Mouse (Mus musculus): ENCODE data around the gene Pde10a. TPM values are rescaled to one million over a fixed set of nuclear protein-coding genes. Genes with fewer than 3 reads are reported as not detected.

Pde10a gene
- total and polyA plus RNA-seq, 3 experiments: 1.4 to 2.2 (median 1.9) TPM

- Histone ChIP-seq H3K9ac (ENCODE audit: low read depth, low read length) (no peak overlapping the region), H3K27me3 (ENCODE audit: control insufficient read depth, insufficient read depth, low read length) (no peaks in the 10 kb centered on the region), H3K4me3 (no peak overlapping the region), H3K4me1 (ENCODE audit: control insufficient read depth, insufficient read depth, low read length) (no peaks in the 10 kb centered on the region), H3K79me2 (replicated peaks; ENCODE audit: control insufficient read depth, insufficient read depth, low read length) (no peaks in the 10 kb centered on the region), H3K27ac (no peak overlapping the region), H3K36me3 (ENCODE audit: control insufficient read depth, insufficient read depth, low read length) (no peaks in the 10 kb centered on the region)
- 77% methylated on average over 2 of the region's 2 CpGs for WGBS
- TF ChIP-seq POLR2A (IDR thresholded peaks at IDR 0.05; ENCODE audit: insufficient read depth, low read depth, low read length) (no peak), CTCF (IDR thresholded peaks at IDR 0.05) (no peak), EP300 (IDR thresholded peaks at IDR 0.05; ENCODE audit: insufficient read depth, low read depth, low read length) (no peak)
- DNase-seq: no peak
- intact Hi-C loops (cut with DNase I): no loop called here
Observed at GRCm38 (mm10) chr17:8977271-8977670, 452.1 kb downstream of the Pde10a start.

- Histone ChIP-seq H3K27ac (no peak overlapping the region), H3K4me1 (ENCODE audit: control insufficient read depth, insufficient read depth, low read length) (no peaks in the 10 kb centered on the region; the same call in 1 of the 2 replicates), H3K4me3 (no peak overlapping the region), H3K79me2 (replicated peaks; ENCODE audit: control insufficient read depth, insufficient read depth, low read length) (no peaks in the 10 kb centered on the region), H3K27me3 (ENCODE audit: control insufficient read depth, insufficient read depth, low read length) (no peaks in the 10 kb centered on the region), H3K36me3 (ENCODE audit: control insufficient read depth, insufficient read depth, low read length) (no peaks in the 10 kb centered on the region), H3K9ac (ENCODE audit: low read depth, low read length) (no peak overlapping the region)
- TF ChIP-seq EP300 (IDR thresholded peaks at IDR 0.05; ENCODE audit: insufficient read depth, low read depth, low read length): no peak
- no peak for TF ChIP-seq CTCF (IDR thresholded peaks at IDR 0.05)
- TF ChIP-seq POLR2A (IDR thresholded peaks at IDR 0.05; ENCODE audit: insufficient read depth, low read depth, low read length): no peak
- WGBS: 74% methylated on average over 2 of the region's 2 CpGs
- no peak for DNase-seq
- intact Hi-C loops (cut with DNase I): no loop called here
Observed at GRCm38 (mm10) chr17:8983576-8983975, 458.4 kb downstream of the Pde10a start.

GRCm38 (mm10) chr17:8985714-8986113, 460.5 kb downstream of the Pde10a start:
- no peaks in the 10 kb centered on the region for H3K36me3 ChIP-seq (ENCODE audit: control insufficient read depth, insufficient read depth, low read length)
- no peak overlapping the region for H3K4me3 ChIP-seq
- no peaks in the 10 kb centered on the region for H3K79me2 ChIP-seq (replicated peaks; ENCODE audit: control insufficient read depth, insufficient read depth, low read length)
- intact Hi-C loops (cut with DNase I): no loop called here
- 35% methylated on average over 5 of the region's 5 CpGs for WGBS
- H3K9ac ChIP-seq (ENCODE audit: low read depth, low read length): no peak overlapping the region
- H3K27me3 ChIP-seq (ENCODE audit: control insufficient read depth, insufficient read depth, low read length): no peaks in the 10 kb centered on the region
- TF ChIP-seq EP300 (IDR thresholded peaks at IDR 0.05; ENCODE audit: insufficient read depth, low read depth, low read length) (no peak), CTCF (IDR thresholded peaks at IDR 0.05) (no peak), POLR2A (IDR thresholded peaks at IDR 0.05; ENCODE audit: insufficient read depth, low read depth, low read length) (no peak)
- no peak overlapping the region for H3K27ac ChIP-seq
- H3K4me1 ChIP-seq (ENCODE audit: control insufficient read depth, insufficient read depth, low read length): no peaks in the 10 kb centered on the region; the same call in 1 of the 2 replicates
- DNase-seq: no peak

DNA sequence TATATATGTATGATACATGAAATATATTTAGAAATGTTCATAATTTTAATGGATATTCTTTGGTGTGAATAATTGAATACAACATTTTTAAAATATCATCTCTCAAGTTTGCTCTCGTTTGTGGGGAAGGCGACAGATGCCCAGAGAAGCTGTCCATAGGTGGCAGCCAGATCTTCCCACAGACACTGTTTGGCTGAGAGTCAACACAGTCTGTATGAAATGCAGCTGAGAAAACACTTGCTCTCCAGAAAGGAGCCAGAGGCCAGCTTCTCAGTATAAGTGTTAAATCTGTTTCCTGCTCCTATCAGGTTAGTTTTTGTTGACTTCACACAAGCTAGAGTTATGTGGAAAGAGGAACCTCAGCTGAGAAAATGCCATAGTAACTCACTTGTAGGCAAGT, 461.4 kb downstream of the Pde10a start:
- TF ChIP-seq EP300 (IDR thresholded peaks at IDR 0.05; ENCODE audit: insufficient read depth, low read depth, low read length) (no peak), POLR2A (IDR thresholded peaks at IDR 0.05; ENCODE audit: insufficient read depth, low read depth, low read length) (no peak)
- H3K27me3 ChIP-seq (ENCODE audit: control insufficient read depth, insufficient read depth, low read length): no peaks in the 10 kb centered on the region
- H3K79me2 ChIP-seq (replicated peaks; ENCODE audit: control insufficient read depth, insufficient read depth, low read length): no peaks in the 10 kb centered on the region
- no peak for DNase-seq
- no peaks in the 10 kb centered on the region; the same call in 1 of the 2 replicates for H3K4me1 ChIP-seq (ENCODE audit: control insufficient read depth, insufficient read depth, low read length)
- intact Hi-C loops (cut with DNase I): no loop called here
- H3K27ac ChIP-seq: no peak overlapping the region
- WGBS: 49% methylated on average over 2 of the region's 2 CpGs
- no peak overlapping the region for H3K9ac ChIP-seq (ENCODE audit: low read depth, low read length)
- H3K36me3 ChIP-seq (ENCODE audit: control insufficient read depth, insufficient read depth, low read length): no peaks in the 10 kb centered on the region
- H3K4me3 ChIP-seq: no peak overlapping the region

- Histone ChIP-seq H3K27ac (no peak overlapping the region), H3K4me3 (no peak overlapping the region), H3K27me3 (ENCODE audit: control insufficient read depth, insufficient read depth, low read length) (no peaks in the 10 kb centered on the region), H3K9ac (ENCODE audit: low read depth, low read length) (no peak overlapping the region), H3K79me2 (replicated peaks; ENCODE audit: control insufficient read depth, insufficient read depth, low read length) (no peaks in the 10 kb centered on the region), H3K36me3 (ENCODE audit: control insufficient read depth, insufficient read depth, low read length) (no peaks in the 10 kb centered on the region), H3K4me1 (ENCODE audit: control insufficient read depth, insufficient read depth, low read length) (no peaks in the 10 kb centered on the region; the same call in 1 of the 2 replicates)
- no peak for DNase-seq
- 78% methylated on average over 5 of the region's 5 CpGs for WGBS
- intact Hi-C loops (cut with DNase I): no loop called here
- TF ChIP-seq POLR2A (IDR thresholded peaks at IDR 0.05; ENCODE audit: insufficient read depth, low read depth, low read length) (no peak), CTCF (IDR thresholded peaks at IDR 0.05) (no peak), EP300 (IDR thresholded peaks at IDR 0.05; ENCODE audit: insufficient read depth, low read depth, low read length) (no peak)
Observed at GRCm38 (mm10) chr17:8987369-8987768, 462.2 kb downstream of the Pde10a start.

- TF ChIP-seq EP300 (IDR thresholded peaks at IDR 0.05; ENCODE audit: insufficient read depth, low read depth, low read length): no peak
- peak; percentile 74 for TF ChIP-seq CTCF (IDR thresholded peaks at IDR 0.05)
- TF ChIP-seq POLR2A (IDR thresholded peaks at IDR 0.05; ENCODE audit: insufficient read depth, low read depth, low read length): no peak
- Histone ChIP-seq H3K4me1 (ENCODE audit: control insufficient read depth, insufficient read depth, low read length) (no peaks in the 10 kb centered on the region; the same call in 1 of the 2 replicates), H3K79me2 (replicated peaks; ENCODE audit: control insufficient read depth, insufficient read depth, low read length) (no peaks in the 10 kb centered on the region), H3K4me3 (peak within 1 kb of the TSS; percentile 22), H3K9ac (ENCODE audit: low read depth, low read length) (no peak within 1 kb of the TSS), H3K36me3 (ENCODE audit: control insufficient read depth, insufficient read depth, low read length) (no peaks in the 10 kb centered on the region), H3K27ac (no peak within 1 kb of the TSS), H3K27me3 (ENCODE audit: control insufficient read depth, insufficient read depth, low read length) (no peaks in the 10 kb centered on the region)
- intact Hi-C loops (cut with DNase I): no loop called here
- peak; percentile 80 to 83 for DNase-seq
- 4% methylated on average over 13 of the region's 13 CpGs for WGBS
Observed at GRCm38 (mm10) chr17:8988119-8988807, 463.1 kb downstream of the Pde10a start, which contains the start of gene 1700010I14Rik. 1700010I14Rik (plus strand) TSS chr17:8988333.
